Mouse (Mus musculus) heart, adult 11 months (tissue): ENCODE measurements at regions not wholly inside any gene's neighbourhood (a gene's known extent, or its start where the extent isn't known, plus 50 kb on each side); places are given as distances from the start of the nearest gene placed in this dataset.

ENCODE experiments used
- DNase-seq: peaks from one replicate; pipeline ENCODE4 v3.0.0; 2022

GRCm38 (mm10) chr3:43339101-43339500 is 1596.7 kb downstream of the D3Ertd751e start:
- peak; percentile 56 for DNase-seq

- peak; percentile 78 for DNase-seq
Measured at GRCm38 (mm10) chr3:43342928-43343327, 1600.5 kb downstream of the D3Ertd751e start.

- no peak for DNase-seq
Measured at GRCm38 (mm10) chr3:43352829-43353228, 1610.4 kb downstream of the D3Ertd751e start.

- no peak for DNase-seq
Measured at GRCm38 (mm10) chr3:43358511-43358910, 1616.1 kb downstream of the D3Ertd751e start.

GRCm38 (mm10) chr3:43399893-43400292 is 1657.5 kb downstream of the D3Ertd751e start:
- no peak for DNase-seq

GRCm38 (mm10) chr3:43424886-43425285 is 1682.5 kb downstream of the D3Ertd751e start:
- no peak for DNase-seq

GRCm38 (mm10) chr3:43426672-43427071 is 1684.3 kb downstream of the D3Ertd751e start:
- no peak for DNase-seq

GRCm38 (mm10) chr3:43461541-43462109 is 1719.2 kb downstream of the D3Ertd751e start:
- DNase-seq, result no peak
